Mouse (Mus musculus): Measurements from ENCODE around the gene Dffa.

DNA sequence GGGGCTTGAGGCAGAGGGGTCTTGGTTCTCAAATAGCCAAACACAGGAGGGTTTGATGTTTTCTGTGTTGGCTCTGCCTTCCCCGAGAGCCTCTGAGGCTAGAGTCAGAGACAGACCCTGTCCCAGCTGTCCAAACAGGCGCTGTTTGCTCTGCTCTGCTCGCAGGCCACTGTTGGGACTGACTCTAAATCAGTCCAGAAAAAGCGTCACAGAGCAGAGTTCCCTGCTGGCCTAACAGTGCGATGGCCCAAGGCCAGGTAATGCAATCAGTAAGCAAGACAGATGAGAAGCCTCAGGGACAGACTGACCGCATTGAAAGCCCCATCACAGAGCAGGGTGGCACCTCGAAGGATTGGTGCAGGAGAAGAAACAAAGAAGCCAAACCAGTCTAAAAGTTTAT lies 45.7 kb downstream of the Dffa start:
- TF ChIP-seq POLR2A (IDR thresholded peaks at IDR 0.05; ENCODE audit: insufficient read depth, low read length): no peak
- no peak for TF ChIP-seq EP300 (IDR thresholded peaks at IDR 0.05; ENCODE audit: insufficient read depth, low read depth, low read length)
- no peak for TF ChIP-seq CTCF (IDR thresholded peaks at IDR 0.05; ENCODE audit: low read depth, low read length)
